Mouse (Mus musculus) ES-Bruce4 (cell line): ENCODE data around the gene Slco1a5. TPM values are rescaled to one million over a fixed set of nuclear protein-coding genes. Genes with fewer than 3 reads are reported as not detected.
"Not testable (repeated sequence)": the region's sequence is repeated elsewhere in the genome, so short reads cannot be mapped to it uniquely, and the experiment has no call there.

ENCODE experiments used
- H3K27ac ChIP-seq: 2 replicates; pipeline ENCODE4 v1.5.1; 2012; ENCODE audit warnings: low read length, inconsistent platforms; ENCODE audit not compliant: insufficient read depth
- H3K27me3 ChIP-seq: 2 replicates; pipeline ENCODE4 v1.6.1; 2012; ENCODE audit warnings: mild to moderate bottlenecking, low read length, inconsistent platforms; ENCODE audit not compliant: control insufficient read depth, poor library complexity, insufficient read depth, severe bottlenecking
- H3K36me3 ChIP-seq: 2 replicates; pipeline ENCODE4 v1.6.1; 2012; ENCODE audit warnings: inconsistent platforms, mild to moderate bottlenecking, low read length, moderate library complexity; ENCODE audit not compliant: control insufficient read depth, poor library complexity, insufficient read depth, severe bottlenecking
- H3K4me1 ChIP-seq: one replicate; pipeline ENCODE4 v1.8.1; 2011; ENCODE audit warnings: low read length; ENCODE audit not compliant: control insufficient read depth, insufficient read depth
- H3K4me3 ChIP-seq: 2 replicates; pipeline ENCODE4 v1.5.1; 2011; ENCODE audit warnings: low read depth, mild to moderate bottlenecking, low read length
- H3K9ac ChIP-seq: 2 replicates; pipeline ENCODE4 v1.6.1; 2012; ENCODE audit warnings: low read depth, mild to moderate bottlenecking, inconsistent platforms; ENCODE audit not compliant: poor library complexity, severe bottlenecking
- H3K9me3 ChIP-seq: replicated peaks from 2 replicates; pipeline ENCODE4 v1.6.1; 2012; ENCODE audit warnings: mild to moderate bottlenecking, low read length, inconsistent platforms; ENCODE audit not compliant: control insufficient read depth, poor library complexity, insufficient read depth, severe bottlenecking
- CTCF ChIP-seq: IDR thresholded peaks from one replicate; pipeline ENCODE4 v1.8.1; 2011; ENCODE audit warnings: low read depth, low read length
- EP300 ChIP-seq: IDR thresholded peaks from 2 replicates; pipeline ENCODE4 v1.6.1; 2011; ENCODE audit warnings: low read depth, low read length; ENCODE audit not compliant: insufficient read depth
- POLR2A ChIP-seq: IDR thresholded peaks from one replicate; pipeline ENCODE4 v1.8.1; 2011; ENCODE audit warnings: low read length; ENCODE audit not compliant: insufficient read depth
- polyA plus RNA-seq: library from polyadenylated mRNA; stranded (reverse); fragments of >200 nt; gene quantifications from 2 replicates; pipeline ENCODE4 v1.2.4, GENCODE M21; 2011; ENCODE audit warnings: low read depth; ENCODE audit not compliant: missing spikeins, insufficient read depth, insufficient read length

Slco1a5 gene
- polyA plus RNA-seq, 1 experiment = not detected

DNA sequence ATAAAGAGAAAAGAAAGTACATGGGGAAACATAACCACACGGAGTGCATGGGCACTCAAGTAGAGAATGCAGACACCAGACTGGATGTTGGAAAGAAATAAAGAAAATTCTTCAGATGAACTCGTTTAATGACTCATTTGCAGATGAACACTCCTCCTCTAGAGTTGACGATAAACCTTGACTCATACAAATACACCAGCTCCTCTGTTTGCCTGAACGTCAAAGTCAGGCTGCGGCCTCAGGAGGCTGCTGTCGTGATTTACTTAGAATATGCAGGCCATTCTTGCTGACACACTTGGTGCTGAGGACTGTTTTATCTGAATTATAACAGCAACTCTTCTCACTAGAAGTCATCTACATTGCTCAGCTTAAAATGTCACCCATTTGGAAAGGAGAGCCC is 39.3 kb upstream of the Slco1a5 start:
- H3K9me3 ChIP-seq = no peaks in the 10 kb centered on the region
- H3K4me3 ChIP-seq = no peak overlapping the region
- no peak for TF ChIP-seq CTCF
- TF ChIP-seq POLR2A = no peak
- no peak for TF ChIP-seq EP300
- H3K27ac ChIP-seq = no peak overlapping the region
- H3K9ac ChIP-seq = no peak overlapping the region
- H3K4me1 ChIP-seq = no peaks in the 10 kb centered on the region
- H3K27me3 ChIP-seq = no peaks in the 10 kb centered on the region
- H3K36me3 ChIP-seq = peaks cover 13% of the 10 kb centered on the region

DNA sequence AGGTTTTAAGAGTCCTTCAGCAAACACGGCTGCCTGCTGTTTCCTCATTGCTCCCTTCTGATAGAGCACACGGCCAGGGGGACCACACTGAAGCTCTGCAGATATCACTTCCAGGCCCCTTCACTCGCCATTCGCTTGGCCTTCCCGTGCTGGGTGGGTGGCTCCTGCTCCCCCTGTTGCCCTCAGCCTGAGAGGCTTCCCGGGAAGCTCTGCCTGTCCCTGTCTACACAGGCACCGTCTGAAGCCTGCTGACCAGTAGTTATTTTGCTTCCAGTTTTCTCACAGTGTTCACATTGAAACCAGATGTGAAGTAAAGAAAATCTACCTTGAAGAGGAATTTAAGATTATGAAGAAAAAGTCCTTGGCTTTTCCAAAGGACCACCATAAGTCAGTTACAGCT is 34.3 kb upstream of the Slco1a5 start:
- H3K4me1 ChIP-seq = no peaks in the 10 kb centered on the region
- no peaks in the 10 kb centered on the region for H3K9me3 ChIP-seq
- no peaks in the 10 kb centered on the region for H3K27me3 ChIP-seq
- H3K27ac ChIP-seq = no peak overlapping the region
- peaks cover 6% of the 10 kb centered on the region; the same call in 1 of the 2 replicates for H3K36me3 ChIP-seq
- no peak overlapping the region for H3K9ac ChIP-seq
- H3K4me3 ChIP-seq = no peak overlapping the region
- no peak for TF ChIP-seq POLR2A
- no peak for TF ChIP-seq CTCF
- TF ChIP-seq EP300 = no peak

DNA sequence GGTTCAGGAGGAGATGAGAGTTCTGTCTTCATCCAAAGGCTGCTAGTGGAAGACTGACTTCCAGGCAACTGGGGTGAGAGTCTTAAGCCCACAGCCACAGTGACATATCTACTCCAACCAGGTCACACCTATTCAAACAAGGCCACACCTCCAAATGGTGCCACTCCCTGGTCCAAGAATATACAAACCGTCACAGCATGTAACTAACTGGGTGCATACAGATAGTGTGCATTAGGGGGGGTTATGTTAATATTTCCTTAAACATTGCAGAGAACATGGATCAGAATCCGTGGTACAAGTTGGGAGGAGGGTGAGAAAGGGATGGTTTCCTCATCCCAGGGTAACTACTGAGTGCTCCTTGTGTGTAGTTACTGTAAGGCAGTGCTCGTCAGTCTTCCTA is 29.3 kb upstream of the Slco1a5 start:
- H3K27ac ChIP-seq, H3K9me3 ChIP-seq, H3K36me3 ChIP-seq, H3K4me1 ChIP-seq, H3K27me3 ChIP-seq, H3K4me3 ChIP-seq, H3K9ac ChIP-seq: not testable (repeated sequence)

DNA sequence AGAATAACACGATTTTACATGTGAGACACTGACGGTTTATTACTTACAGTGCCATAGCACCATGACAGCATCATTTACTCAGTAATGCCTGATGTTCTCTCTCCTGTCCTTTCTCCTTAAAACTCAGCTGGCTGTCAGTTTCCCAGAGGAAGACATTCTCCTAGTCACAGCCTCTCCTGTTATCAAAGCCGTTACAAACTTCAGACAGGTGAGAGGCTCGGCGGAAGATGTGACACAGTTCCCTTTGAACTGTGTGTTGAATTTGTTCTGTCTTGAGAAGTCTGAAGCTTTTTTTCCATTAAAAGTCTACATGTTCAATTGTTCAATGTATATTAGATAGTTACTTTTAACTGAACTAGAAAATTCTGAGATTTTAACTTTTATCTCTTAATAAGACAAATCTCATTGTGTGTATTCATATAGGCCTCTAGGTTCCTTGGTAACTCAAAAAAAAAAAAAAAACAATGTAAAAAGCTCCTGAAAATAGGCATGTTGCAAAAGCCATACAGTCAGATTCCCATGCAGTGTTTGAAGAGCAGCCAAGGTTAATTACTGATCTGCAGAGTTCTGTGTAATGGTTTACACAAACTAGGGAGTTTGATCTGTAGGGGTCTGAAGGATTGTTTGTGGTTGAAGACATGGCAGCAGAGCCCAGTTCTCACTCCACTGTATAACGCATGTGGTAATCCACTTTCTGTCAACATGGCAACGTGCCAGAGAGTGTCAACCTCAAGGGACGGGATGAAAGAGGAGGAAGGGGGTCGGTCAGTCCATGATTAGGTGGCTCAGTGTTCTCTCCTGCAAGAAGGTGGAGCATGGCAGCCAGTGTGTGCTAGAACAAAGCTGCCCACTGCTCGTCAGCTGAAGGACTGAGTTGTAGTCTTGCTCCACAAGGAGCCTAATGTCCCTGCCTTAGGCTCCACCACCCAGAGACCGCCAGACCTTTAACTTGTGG is 24.9 kb upstream of the Slco1a5 start:
- H3K36me3 ChIP-seq = no peaks in the 10 kb centered on the region; the same call in 1 of the 2 replicates
- H3K9me3 ChIP-seq = no peaks in the 10 kb centered on the region
- no peak overlapping the region for H3K4me3 ChIP-seq
- H3K9ac ChIP-seq = no peak overlapping the region
- no peak overlapping the region for H3K27ac ChIP-seq
- no peaks in the 10 kb centered on the region for H3K4me1 ChIP-seq
- no peaks in the 10 kb centered on the region for H3K27me3 ChIP-seq
- TF ChIP-seq POLR2A (no peak), EP300 (no peak), CTCF (no peak)

DNA sequence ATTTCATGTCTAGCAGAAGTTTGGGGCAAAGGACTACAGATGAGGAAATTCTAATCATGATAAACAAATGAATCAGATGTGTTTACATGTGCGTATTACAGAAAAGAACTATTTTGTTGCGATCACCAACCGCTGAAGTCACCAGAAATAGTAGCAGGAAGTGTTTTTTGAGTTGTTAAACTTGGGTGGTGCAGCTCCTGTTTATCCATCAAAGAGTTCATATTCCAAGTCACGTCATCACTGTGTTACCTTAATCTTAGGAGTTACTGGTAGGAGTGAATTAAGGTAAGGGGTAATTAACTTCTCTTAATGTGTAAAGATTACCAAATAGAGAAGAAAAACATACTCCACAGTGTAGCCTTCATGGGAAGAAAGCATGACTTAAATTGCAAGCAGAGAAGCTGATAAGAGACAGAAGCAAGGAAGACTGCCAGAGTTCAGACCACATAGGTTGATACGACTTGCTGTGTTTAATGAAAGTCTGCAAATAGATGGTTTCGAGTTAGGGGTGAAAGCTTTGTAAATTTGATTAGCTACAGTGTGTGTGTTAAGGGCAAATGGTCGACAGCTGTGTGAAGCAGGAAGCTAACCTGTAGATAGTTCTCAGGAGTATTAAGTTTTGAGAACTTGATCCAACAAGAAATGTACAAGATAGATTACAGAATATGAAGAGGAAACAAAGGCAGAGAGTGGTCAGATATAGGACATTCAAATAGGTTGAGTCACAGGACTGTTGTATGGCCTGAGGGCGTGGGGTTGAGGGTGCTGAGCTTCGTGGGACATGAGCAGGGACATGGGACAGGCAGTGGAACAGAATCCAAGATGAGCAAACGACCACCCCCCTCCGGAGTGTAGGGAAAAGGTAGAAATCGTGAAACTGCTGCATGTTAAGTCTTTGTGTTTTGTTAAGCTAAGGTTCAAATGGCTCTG is 23.7 kb upstream of the Slco1a5 start:
- H3K9ac ChIP-seq = peak overlapping the region; percentile 35
- TF ChIP-seq CTCF (no peak), POLR2A (no peak), EP300 (no peak)
- no peaks in the 10 kb centered on the region for H3K27me3 ChIP-seq
- H3K36me3 ChIP-seq = no peaks in the 10 kb centered on the region; the same call in 1 of the 2 replicates
- no peaks in the 10 kb centered on the region for H3K4me1 ChIP-seq
- no peaks in the 10 kb centered on the region for H3K9me3 ChIP-seq
- no peak overlapping the region for H3K27ac ChIP-seq
- peak overlapping the region; percentile 82 for H3K4me3 ChIP-seq
